Mouse (Mus musculus) forebrain, embryonic 10.5 days (tissue): ENCODE results near the gene Bglap2. TPM values are rescaled to one million over a fixed set of nuclear protein-coding genes. Genes with fewer than 3 reads are reported as not detected.
"Not testable (repeated sequence)": the region's sequence is repeated elsewhere in the genome, so short reads cannot be mapped to it uniquely, and the experiment has no call there.

Experiments
- DNase-seq: peaks from one replicate; pipeline ENCODE4 v3.0.0-alpha.2; 2017; ENCODE audit warnings: low spot score; ENCODE audit errors: extremely low spot score
- H3K27ac ChIP-seq: fragments of 300-500 bp; sonication (generic); 2 replicates; pipeline ENCODE4 v1.5.1; 2016; ENCODE audit warnings: mild to moderate bottlenecking
- H3K27me3 ChIP-seq: fragments of 300-500 bp; sonication (generic); 2 replicates; pipeline ENCODE4 v1.6.1; 2016; ENCODE audit warnings: mild to moderate bottlenecking; ENCODE audit not compliant: poor library complexity, severe bottlenecking
- H3K36me3 ChIP-seq: fragments of 300-500 bp; sonication (generic); replicated peaks from 2 replicates; pipeline ENCODE4 v1.6.1; 2016; ENCODE audit warnings: mild to moderate bottlenecking, moderate library complexity
- H3K4me1 ChIP-seq: fragments of 300-500 bp; sonication (generic); 2 replicates; pipeline ENCODE4 v1.6.1; 2016
- H3K4me3 ChIP-seq: fragments of 300-500 bp; sonication (generic); 2 replicates; pipeline ENCODE4 v1.5.1; 2016; ENCODE audit warnings: mild to moderate bottlenecking, moderate library complexity
- H3K9me3 ChIP-seq: fragments of 300-500 bp; sonication (generic); 2 replicates; pipeline ENCODE4 v1.6.1; 2016; ENCODE audit warnings: mild to moderate bottlenecking, moderate library complexity
- WGBS: fragments of 180-500 bp; shearing (Covaris S2); methylation state at CpG from one replicate; pipeline ENCODE4 v1.1.7; 2016; 5-methylcytosine and 5-hydroxymethylcytosine counted together
- polyA plus RNA-seq: library from polyadenylated mRNA; unstranded; fragments of >200 nt; fragmentation: Nextera tagmentation; extraction: Ambion mirVana; gene quantifications from 2 replicates; pipeline ENCODE4 v1.2.1, GENCODE M21; 2016

The Bglap2 gene
- polyA plus RNA-seq, 1 experiment from 2014 or later, result not detected

GRCm38 (mm10) chr3:88376644-88377043 lies 1.9 kb downstream of the Bglap2 start:
- DNase-seq, H3K9me3 ChIP-seq, H3K36me3 ChIP-seq, H3K27me3 ChIP-seq: not testable (repeated sequence)
- peak overlapping the region; percentile 78 for H3K27ac ChIP-seq
- WGBS, result 26% methylated on average over 6 of the region's 7 CpGs
- peaks cover 20% of the 10 kb centered on the region for H3K4me1 ChIP-seq
- peak overlapping the region; percentile 36; the same call in 1 of the 2 replicates for H3K4me3 ChIP-seq

GRCm38 (mm10) chr3:88375750-88376626 lies 2.5 kb downstream of the Bglap2 start:
- 9% methylated on average over 18 of the region's 19 CpGs for WGBS
- peak; percentile 61 for DNase-seq
- peak overlapping the region; percentile 36 for H3K4me3 ChIP-seq
- H3K4me1 ChIP-seq, result peaks cover 15% of the 10 kb centered on the region
- not testable (repeated sequence) for H3K36me3 ChIP-seq, H3K27me3 ChIP-seq, H3K9me3 ChIP-seq
- peak overlapping the region; percentile 78 for H3K27ac ChIP-seq

- not testable (repeated sequence) for H3K36me3 ChIP-seq, H3K4me3 ChIP-seq, H3K27me3 ChIP-seq, H3K27ac ChIP-seq, DNase-seq
- WGBS, result 92% methylated on average over 9 of the region's 9 CpGs
- peaks cover 15% of the 10 kb centered on the region for H3K4me1 ChIP-seq
- H3K9me3 ChIP-seq, result peaks cover 16% of the 10 kb centered on the region
These were observed 5.9 kb downstream of the Bglap2 start, which contains the start of gene Bglap3 for GRCm38 (mm10) chr3:88372643-88373042. TSS of gene Bglap3 (minus strand) at chr3:88372743.

GRCm38 (mm10) chr3:88368511-88368910 lies 10.0 kb downstream of the Bglap2 start:
- not testable (repeated sequence) for DNase-seq, H3K36me3 ChIP-seq, H3K4me3 ChIP-seq, H3K27ac ChIP-seq
- 98% methylated on average over 7 of the region's 7 CpGs for WGBS
- H3K4me1 ChIP-seq, result peaks cover 29% of the 10 kb centered on the region
- H3K27me3 ChIP-seq, result peaks cover 41% of the 10 kb centered on the region
- H3K9me3 ChIP-seq, result peaks cover 16% of the 10 kb centered on the region

GRCm38 (mm10) chr3:88367517-88367916 lies 11.0 kb downstream of the Bglap2 start:
- peaks cover 16% of the 10 kb centered on the region for H3K9me3 ChIP-seq
- peaks cover 41% of the 10 kb centered on the region for H3K27me3 ChIP-seq
- not testable (repeated sequence) for H3K36me3 ChIP-seq, DNase-seq, H3K27ac ChIP-seq, H3K4me3 ChIP-seq
- 55% methylated on average over 3 of the region's 7 CpGs for WGBS
- H3K4me1 ChIP-seq, result peaks cover 33% of the 10 kb centered on the region

- H3K4me1 ChIP-seq, result peaks cover 33% of the 10 kb centered on the region
- peaks cover 41% of the 10 kb centered on the region for H3K27me3 ChIP-seq
- not testable (repeated sequence) for DNase-seq
- peaks cover 16% of the 10 kb centered on the region for H3K9me3 ChIP-seq
- H3K4me3 ChIP-seq, result peak overlapping the region; percentile 40
- peaks cover 12% of the 10 kb centered on the region for H3K36me3 ChIP-seq
- WGBS, result 6% methylated on average over 22 of the region's 22 CpGs
- peak overlapping the region; percentile 48; the same call in 1 of the 2 replicates for H3K27ac ChIP-seq
These were observed 11.6 kb downstream of the Bglap2 start for GRCm38 (mm10) chr3:88366830-88367428.

- peaks cover 13% of the 10 kb centered on the region for H3K9me3 ChIP-seq
- H3K36me3 ChIP-seq, result peaks cover 23% of the 10 kb centered on the region
- 40% methylated on average over 34 of the region's 34 CpGs for WGBS
- DNase-seq, result no peak
- peaks cover 44% of the 10 kb centered on the region for H3K4me1 ChIP-seq
- peaks cover 41% of the 10 kb centered on the region for H3K27me3 ChIP-seq
- H3K27ac ChIP-seq, result no peak overlapping the region
- H3K4me3 ChIP-seq, result no peak overlapping the region
These were observed 12.7 kb downstream of the Bglap2 start for GRCm38 (mm10) chr3:88365705-88366361.

- peak within 1 kb of the TSS; percentile 31 for H3K4me3 ChIP-seq
- H3K9me3 ChIP-seq, result no peaks in the 10 kb centered on the region
- H3K36me3 ChIP-seq, result peaks cover 38% of the 10 kb centered on the region
- peaks cover 41% of the 10 kb centered on the region for H3K27me3 ChIP-seq
- peak within 1 kb of the TSS; percentile 40; the same call in 1 of the 2 replicates for H3K27ac ChIP-seq
- H3K4me1 ChIP-seq, result peaks cover 44% of the 10 kb centered on the region
- DNase-seq, result peak; percentile 56
- under 1% methylated on average over 16 of the region's 16 CpGs for WGBS
These were observed 14.2 kb downstream of the Bglap2 start, which contains the start of gene Paqr6 for GRCm38 (mm10) chr3:88364337-88364736. TSS of gene Paqr6 (plus strand) at chr3:88364584.

- 0 out of 2 replicates have a peak overlapping the region, but pooled peaks have one; percentile 31 for H3K4me3 ChIP-seq
- H3K36me3 ChIP-seq, result peaks cover 45% of the 10 kb centered on the region
- H3K27me3 ChIP-seq, result peaks cover 41% of the 10 kb centered on the region
- no peaks in the 10 kb centered on the region for H3K9me3 ChIP-seq
- H3K27ac ChIP-seq, result 0 out of 2 replicates have a peak overlapping the region, but pooled peaks have one; percentile 11
- 72% methylated on average over 4 of the region's 4 CpGs for WGBS
- H3K4me1 ChIP-seq, result peaks cover 44% of the 10 kb centered on the region
- no peak for DNase-seq
These were observed 14.8 kb downstream of the Bglap2 start for GRCm38 (mm10) chr3:88363700-88364099.

GRCm38 (mm10) chr3:88361612-88362313 lies 16.7 kb downstream of the Bglap2 start:
- H3K4me3 ChIP-seq, result no peak overlapping the region
- H3K27ac ChIP-seq, result no peak overlapping the region
- no peaks in the 10 kb centered on the region for H3K9me3 ChIP-seq
- no peak for DNase-seq
- H3K27me3 ChIP-seq, result peaks cover 32% of the 10 kb centered on the region
- WGBS, result 95% methylated on average over 2 of the region's 2 CpGs
- H3K36me3 ChIP-seq, result peaks cover 64% of the 10 kb centered on the region
- H3K4me1 ChIP-seq, result peaks cover 39% of the 10 kb centered on the region

GRCm38 (mm10) chr3:88361096-88361495 lies 17.4 kb downstream of the Bglap2 start:
- H3K27me3 ChIP-seq, result peaks cover 25% of the 10 kb centered on the region
- H3K9me3 ChIP-seq, result no peaks in the 10 kb centered on the region
- H3K27ac ChIP-seq, result no peak overlapping the region
- peaks cover 71% of the 10 kb centered on the region for H3K36me3 ChIP-seq
- DNase-seq, result no peak
- no peak overlapping the region for H3K4me3 ChIP-seq
- WGBS, result 90% methylated on average over 6 of the region's 6 CpGs
- H3K4me1 ChIP-seq, result peaks cover 35% of the 10 kb centered on the region

- 75% methylated on average over 3 of the region's 3 CpGs for WGBS
- Histone ChIP-seq H3K36me3 (peaks cover 82% of the 10 kb centered on the region), H3K27ac (peak overlapping the region; percentile 32; the same call in 1 of the 2 replicates), H3K4me3 (no peak overlapping the region), H3K4me1 (peaks cover 29% of the 10 kb centered on the region), H3K27me3 (peaks cover 14% of the 10 kb centered on the region), H3K9me3 (no peaks in the 10 kb centered on the region)
- DNase-seq, result no peak
These were observed 18.5 kb downstream of the Bglap2 start for GRCm38 (mm10) chr3:88359989-88360388.
